Mouse (Mus musculus) right cerebral cortex, postnatal 25 days (tissue): ENCODE data around the gene Spam1.

Source experiments
- DNase-seq: peaks from one replicate; pipeline ENCODE4 v3.0.0; 2022

Gene Spam1

GRCm38 (mm10) chr6:24790888-24791287 lies at the start of gene Spam1:
Spam1 (plus strand) TSS chr6:24791188.
- DNase-seq, result no peak

GRCm38 (mm10) chr6:24748029-24748428 lies 43.0 kb upstream of the Spam1 start, which contains the start of gene Hyal4:
Hyal4 (plus strand) TSS chr6:24748329.
- DNase-seq, result no peak

GRCm38 (mm10) chr6:24759281-24759680 lies 31.7 kb upstream of the Spam1 start:
- DNase-seq, result no peak

- no peak for DNase-seq
Observed at GRCm38 (mm10) chr6:24766261-24766660, 24.7 kb upstream of the Spam1 start.

GRCm38 (mm10) chr6:24779182-24779581 lies 11.8 kb upstream of the Spam1 start:
- DNase-seq, result no peak

GRCm38 (mm10) chr6:24822070-24822469 lies 31.1 kb downstream of the Spam1 start:
- DNase-seq, result no peak
